Mouse (Mus musculus) urinary bladder, postnatal 36 days (tissue): Measurements from ENCODE around the gene Gm13040.
"Not testable (repeated sequence)": the region's sequence is repeated elsewhere in the genome, so short reads cannot be mapped to it uniquely, and the experiment has no call there.

Experiments
- DNase-seq, 2 experiments: peaks; one replicate each; pipeline ENCODE4 v3.0.0; 2022; ENCODE audit warnings: low spot score in 2 of 2, mixed read lengths in 1 of 2

Gm13040 gene

DNA sequence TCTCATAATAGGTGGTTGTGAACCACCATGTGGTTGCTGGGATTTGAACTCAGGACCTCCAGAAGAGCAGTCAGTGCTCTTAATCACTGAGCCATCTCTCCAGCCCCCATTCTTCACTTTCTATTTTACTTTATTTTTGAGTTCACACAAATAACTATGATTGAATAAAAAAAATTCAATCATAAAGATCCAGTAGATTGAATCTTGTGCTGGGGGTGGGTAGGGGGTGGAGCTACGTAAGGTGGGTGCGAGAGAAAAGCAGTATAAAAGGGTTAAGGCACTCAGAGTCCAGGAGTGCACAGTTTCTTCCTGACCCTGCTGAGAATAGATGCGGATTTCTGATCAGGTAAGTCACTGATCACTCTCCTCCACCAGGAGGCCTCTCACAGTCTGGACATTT lies at the start of gene Gm13040:
Gene Gm13040, plus strand, starts transcription at position 301 of the 400 bp plus-strand sequence.
- not testable (repeated sequence) for DNase-seq

- no peak for DNase-seq
These were observed 24.7 kb upstream of the Gm13040 start, which contains the start of gene Gm13043 for GRCm38 (mm10) chr4:143511043-143511442. Gene Gm13043, plus strand, starts transcription at chr4:143511343.

DNA sequence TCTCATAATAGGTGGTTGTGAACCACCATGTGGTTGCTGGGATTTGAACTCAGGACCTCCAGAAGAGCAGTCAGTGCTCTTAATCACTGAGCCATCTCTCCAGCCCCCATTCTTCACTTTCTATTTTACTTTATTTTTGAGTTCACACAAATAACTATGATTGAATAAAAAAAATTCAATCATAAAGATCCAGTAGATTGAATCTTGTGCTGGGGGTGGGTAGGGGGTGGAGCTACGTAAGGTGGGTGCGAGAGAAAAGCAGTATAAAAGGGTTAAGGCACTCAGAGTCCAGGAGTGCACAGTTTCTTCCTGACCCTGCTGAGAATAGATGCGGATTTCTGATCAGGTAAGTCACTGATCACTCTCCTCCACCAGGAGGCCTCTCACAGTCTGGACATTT lies 15.6 kb downstream of the Gm13040 start, which contains the start of the genes BC080695 and Gm13057:
Gene BC080695, plus strand, starts transcription at position 301 of the 400 bp plus-strand sequence.
Gene Gm13057, plus strand, starts transcription at position 310 of the 400 bp plus-strand sequence.
- not testable (repeated sequence) for DNase-seq
